Mouse (Mus musculus) C2C12 (cell line): ENCODE measurements around the gene Mapk1ip1. TPM values are rescaled to one million over a fixed set of nuclear protein-coding genes. Genes with fewer than 3 reads are reported as not detected.

ENCODE experiments used
- H3K27me3 ChIP-seq: one replicate; pipeline ENCODE4 v1.6.1; 2011; ENCODE audit not compliant: control insufficient read depth, insufficient read depth, insufficient read length
- H3K36me3 ChIP-seq: one replicate; pipeline ENCODE4 v1.6.1; 2011; ENCODE audit not compliant: control insufficient read depth, insufficient read depth
- H3K4me3 ChIP-seq: one replicate; pipeline ENCODE4 v1.5.1; 2011; ENCODE audit warnings: mild to moderate bottlenecking, control low read depth; ENCODE audit not compliant: poor library complexity, insufficient read depth, severe bottlenecking
- H3K79me2 ChIP-seq: one replicate; pipeline ENCODE4 v1.6.1; 2011; ENCODE audit not compliant: control insufficient read depth, insufficient read depth
- H3K79me3 ChIP-seq: one replicate; pipeline ENCODE4 v1.6.1; 2011; ENCODE audit warnings: low read depth, control low read depth
- H3ac ChIP-seq: one replicate; pipeline ENCODE3; 2011; ENCODE audit warnings: low read depth; ENCODE audit not compliant: control insufficient read depth, insufficient read length
- CEBPB ChIP-seq: IDR thresholded peaks from one replicate; pipeline ENCODE4 v1.6.1; 2011; ENCODE audit warnings: low read depth, mild to moderate bottlenecking, control low read depth, moderate library complexity
- CTCF ChIP-seq: IDR thresholded peaks from one replicate; pipeline ENCODE4 v1.5.1; 2011; ENCODE audit not compliant: control insufficient read depth, insufficient read depth, insufficient read length
- FOSL1 ChIP-seq: IDR thresholded peaks from one replicate; pipeline ENCODE4 v1.8.0; 2011; ENCODE audit warnings: mild to moderate bottlenecking, low read length; ENCODE audit not compliant: poor library complexity, insufficient read depth, severe bottlenecking
- MAX ChIP-seq: IDR thresholded peaks from one replicate; pipeline ENCODE4 v1.6.1; 2011; ENCODE audit warnings: mild to moderate bottlenecking, control low read depth
- MYOD1 ChIP-seq: IDR thresholded peaks from one replicate; pipeline ENCODE4 v1.6.1; 2011; ENCODE audit warnings: low read depth; ENCODE audit not compliant: control insufficient read depth, insufficient read length
- MYOG ChIP-seq: IDR thresholded peaks from one replicate; pipeline ENCODE4 v1.6.1; 2011; ENCODE audit not compliant: control insufficient read depth, insufficient read length; ENCODE audit errors: extremely low read depth
- USF1 ChIP-seq: IDR thresholded peaks from one replicate; pipeline ENCODE4 v1.6.1; 2011; ENCODE audit warnings: low read depth, mild to moderate bottlenecking, control low read depth, moderate library complexity
- polyA plus RNA-seq: library from polyadenylated mRNA; unstranded; fragments of >200 nt; fragmentation: generic; extraction: Trizol; gene quantifications from one replicate; pipeline ENCODE4 v1.2.1, GENCODE M21; 2012; ENCODE audit warnings: missing spikeins

Gene Mapk1ip1
- polyA plus RNA-seq, 1 experiment: 3.2 TPM

- H3K4me3 ChIP-seq: peak overlapping the region; percentile 63
- peaks cover 31% of the 10 kb centered on the region for H3K79me3 ChIP-seq
- H3K27me3 ChIP-seq: no peaks in the 10 kb centered on the region
- peaks cover 37% of the 10 kb centered on the region for H3K79me2 ChIP-seq
- no peak for TF ChIP-seq CTCF
- TF ChIP-seq CEBPB: no peak
- no peak for TF ChIP-seq MYOD1
- no peak for TF ChIP-seq MAX
- TF ChIP-seq MYOG: no peak
- no peak for TF ChIP-seq FOSL1
- TF ChIP-seq USF1: no peak
- peak overlapping the region; percentile 18 for H3ac ChIP-seq
- no peaks in the 10 kb centered on the region for H3K36me3 ChIP-seq
Measured at GRCm38 (mm10) chr7:138845111-138845510, 962 bp downstream of the Mapk1ip1 start.

DNA sequence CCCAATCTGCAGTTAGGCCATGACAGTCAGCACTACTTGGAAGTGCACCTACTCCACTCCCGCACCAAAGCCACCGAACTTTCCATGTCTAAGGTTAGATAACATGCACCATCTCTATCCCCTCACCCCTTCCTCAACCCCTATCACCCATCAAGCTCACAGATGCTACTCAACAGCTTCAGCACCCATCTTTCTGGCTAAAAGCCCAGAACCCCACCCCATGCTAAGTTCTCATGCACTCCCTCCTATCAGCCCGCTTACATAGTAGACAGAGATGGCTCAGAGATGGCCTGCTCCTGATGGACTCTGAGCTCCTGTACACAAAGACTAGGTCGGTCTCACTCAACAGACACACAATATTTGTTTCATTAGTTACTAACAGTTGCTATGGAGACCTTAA is 2.7 kb downstream of the Mapk1ip1 start:
- TF ChIP-seq MAX: no peak
- no peak for TF ChIP-seq CEBPB
- no peak for TF ChIP-seq USF1
- no peak for TF ChIP-seq MYOD1
- TF ChIP-seq CTCF: no peak
- TF ChIP-seq FOSL1: no peak
- no peak for TF ChIP-seq MYOG
- H3K36me3 ChIP-seq: no peaks in the 10 kb centered on the region
- peaks cover 17% of the 10 kb centered on the region for H3K79me3 ChIP-seq
- H3K79me2 ChIP-seq: peaks cover 20% of the 10 kb centered on the region
- H3K4me3 ChIP-seq: no peak overlapping the region
- no peaks in the 10 kb centered on the region for H3K27me3 ChIP-seq
- H3ac ChIP-seq: no peak overlapping the region

DNA sequence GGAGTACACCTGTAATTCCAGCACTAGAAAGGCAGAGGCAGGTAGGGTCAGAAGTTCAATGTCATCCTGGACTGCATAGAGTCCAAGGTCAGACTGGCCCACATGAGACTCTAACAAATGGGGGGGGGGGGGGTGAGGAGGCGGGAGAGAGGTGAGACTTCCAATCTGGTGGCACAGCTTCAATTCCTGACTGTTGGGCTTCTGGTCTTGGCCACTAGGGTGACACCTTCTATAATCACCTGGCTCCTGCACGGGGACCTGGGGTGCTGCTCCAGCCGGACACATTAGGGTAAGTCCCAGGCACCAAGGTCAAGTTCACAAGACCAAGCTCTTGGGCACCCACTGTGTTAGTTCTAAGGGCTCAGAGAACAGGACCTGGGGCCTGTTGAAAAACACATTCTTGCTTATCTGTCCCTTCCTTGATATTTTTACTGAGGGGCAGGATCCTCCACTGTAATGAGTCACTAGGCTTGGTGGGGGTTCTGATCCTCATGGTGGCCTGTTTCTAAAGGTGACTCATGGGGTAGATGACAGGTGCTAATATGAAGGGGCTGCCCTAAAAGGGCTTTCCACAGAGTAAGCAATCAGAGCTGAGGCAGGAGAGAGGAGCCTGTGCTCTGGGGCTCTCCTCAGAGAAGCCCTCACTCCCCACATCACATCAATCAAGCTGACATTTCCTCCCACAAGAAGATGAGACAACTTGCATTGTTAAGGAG is 4.5 kb downstream of the Mapk1ip1 start:
- Histone ChIP-seq H3K36me3 (no peaks in the 10 kb centered on the region), H3K4me3 (no peak overlapping the region), H3K27me3 (no peaks in the 10 kb centered on the region), H3K79me3 (no peaks in the 10 kb centered on the region), H3ac (no peak overlapping the region), H3K79me2 (peaks cover 1% of the 10 kb centered on the region)
- TF ChIP-seq CEBPB (no peak), MYOD1 (peak; percentile 71)

GRCm38 (mm10) chr7:138840594-138841021 is 5.5 kb downstream of the Mapk1ip1 start:
- TF ChIP-seq CTCF (peak; percentile 58), MAX (no peak)
- H3K4me3 ChIP-seq: no peak overlapping the region
- no peak overlapping the region for H3ac ChIP-seq
- no peaks in the 10 kb centered on the region for H3K79me2 ChIP-seq
- H3K27me3 ChIP-seq: no peaks in the 10 kb centered on the region
- H3K79me3 ChIP-seq: no peaks in the 10 kb centered on the region
- no peaks in the 10 kb centered on the region for H3K36me3 ChIP-seq

- Histone ChIP-seq H3ac (no peak overlapping the region), H3K79me3 (no peaks in the 10 kb centered on the region), H3K27me3 (no peaks in the 10 kb centered on the region), H3K36me3 (no peaks in the 10 kb centered on the region), H3K79me2 (no peaks in the 10 kb centered on the region), H3K4me3 (no peak overlapping the region)
- TF ChIP-seq CEBPB: no peak
- TF ChIP-seq MAX: no peak
- no peak for TF ChIP-seq FOSL1
- TF ChIP-seq CTCF: no peak
- no peak for TF ChIP-seq USF1
Measured at GRCm38 (mm10) chr7:138835028-138835427, 11.0 kb downstream of the Mapk1ip1 start.

- Histone ChIP-seq H3K4me3 (no peak overlapping the region), H3K79me2 (no peaks in the 10 kb centered on the region), H3K27me3 (peaks cover 3% of the 10 kb centered on the region), H3K79me3 (no peaks in the 10 kb centered on the region), H3ac (no peak overlapping the region), H3K36me3 (no peaks in the 10 kb centered on the region)
- TF ChIP-seq USF1 (no peak), CEBPB (peak; percentile 45), CTCF (peak; percentile 82)
Measured at GRCm38 (mm10) chr7:138827812-138828211, 18.3 kb downstream of the Mapk1ip1 start.
